In the genomic region with DNA sequence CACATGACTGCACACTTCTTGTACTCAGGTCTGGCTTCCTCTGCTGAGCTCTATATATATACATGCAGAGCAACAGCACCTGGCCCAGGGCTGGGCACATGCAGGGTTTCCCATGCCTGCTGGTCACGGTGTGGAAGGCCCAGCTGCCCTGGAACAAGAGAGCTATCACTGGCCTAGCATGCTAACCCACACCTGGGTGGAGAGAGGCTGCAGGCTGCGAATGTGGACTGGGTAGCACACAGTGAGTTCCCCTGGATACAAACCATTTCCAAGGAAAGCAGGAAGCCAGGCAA, we compare ENCODE assay signal across 15 mouse cellular contexts.
DNase-seq lines count a peak whose midpoint lies in the region; ATAC-seq and TF ChIP-seq lines count a peak whose summit lies in the region.
"Had no signal": no experiment of that assay in that cellular context is flagged by ENCODE, and none has a peak within 500 bp of the region (broad histone marks: within the 10 kb centered on the region; RNA-seq: fewer than 3 reads in every experiment).

No protein-coding gene starts in this region.

- no peaks in the 10 kb centered on the region for H3K9me3 ChIP-seq in hindbrain, embryonic 13.5 days
- H3K9me3 ChIP-seq in hindbrain, embryonic 11.5 days (ENCODE audit: control insufficient read depth, low read length): no peaks in the 10 kb centered on the region
- H3K9me3 ChIP-seq in midbrain, embryonic 15.5 days: no peaks in the 10 kb centered on the region
- H3K9me3 ChIP-seq: forebrain, embryonic 10.5 days; limb, embryonic 15.5 days; liver, embryonic 15.5 days had no signal

- DNase-seq in hindbrain, embryonic 11.5 days (ENCODE audit: low spot score): no peak
- DNase-seq in spleen, adult 2 months (ENCODE audit: low read depth in 1 of 2, low spot score in 2 of 2): peak in 1 of 2 experiments; percentile 54
- DNase-seq in spleen, adult 12 weeks (ENCODE audit: low spot score): no peak
- DNase-seq in left cerebral cortex, adult 2 months (ENCODE audit: extremely low spot score in 1 of 2, low spot score in 2 of 2): no peak
- no peak for DNase-seq in heart, postnatal 25 days (ENCODE audit: low spot score)
- DNase-seq: gastrocnemius, postnatal 10 days; kidney, adult 11 months; right cerebral cortex, postnatal 14 days; thymus, postnatal 25 days had no signal

- WGBS in hindbrain, embryonic 13.5 days: 91% methylated on average over 2 of the region's 2 CpGs
- WGBS in hindbrain, embryonic 11.5 days: 98% methylated on average over 2 of the region's 2 CpGs
- 29% methylated on average over 2 of the region's 2 CpGs for WGBS in spleen, adult 2 months
- WGBS in midbrain, embryonic 15.5 days: 90% methylated on average over 2 of the region's 2 CpGs

- H3K4me2 ChIP-seq in hindbrain, embryonic 13.5 days: no peak overlapping the region
- H3K4me2 ChIP-seq in hindbrain, embryonic 11.5 days (replicated peaks; ENCODE audit: low read depth, low read length): no peak overlapping the region
- H3K4me2 ChIP-seq in midbrain, embryonic 15.5 days: no peak overlapping the region
- H3K4me2 ChIP-seq: limb, embryonic 15.5 days; liver, embryonic 15.5 days had no signal

- ATAC-seq in hindbrain, embryonic 13.5 days (ENCODE audit: low FRiP score): no peak
- ATAC-seq in hindbrain, embryonic 11.5 days (ENCODE audit: low FRiP score): no peak
- no peak for ATAC-seq in midbrain, embryonic 15.5 days (replicated peaks)

- H3K4me3 ChIP-seq in hindbrain, embryonic 13.5 days: no peak overlapping the region
- H3K4me3 ChIP-seq in hindbrain, embryonic 11.5 days (ENCODE audit: low read depth, low read length): no peak overlapping the region
- no peak overlapping the region for H3K4me3 ChIP-seq in spleen, adult 2 months (ENCODE audit: extremely low read depth, insufficient read depth, insufficient read length)
- no peak overlapping the region for H3K4me3 ChIP-seq in midbrain, embryonic 15.5 days
- H3K4me3 ChIP-seq in left cerebral cortex, adult 2 months: no peak overlapping the region
- H3K4me3 ChIP-seq: limb, embryonic 15.5 days; liver, embryonic 15.5 days had no signal

- H3K36me3 ChIP-seq in hindbrain, embryonic 13.5 days: no peaks in the 10 kb centered on the region
- H3K36me3 ChIP-seq in hindbrain, embryonic 11.5 days (ENCODE audit: control insufficient read depth, insufficient read depth, low read length): no peaks in the 10 kb centered on the region
- H3K36me3 ChIP-seq in spleen, adult 2 months (ENCODE audit: control insufficient read depth, insufficient read depth, low read length): no peaks in the 10 kb centered on the region
- H3K36me3 ChIP-seq in midbrain, embryonic 15.5 days (replicated peaks): no peaks in the 10 kb centered on the region
- H3K36me3 ChIP-seq: limb, embryonic 15.5 days; liver, embryonic 15.5 days had no signal

- no peak for TF ChIP-seq POLR2A in spleen, adult 2 months (IDR thresholded peaks at IDR 0.05; ENCODE audit: low read depth, low read length)

- peaks cover 90% of the 10 kb centered on the region for H3K4me1 ChIP-seq in hindbrain, embryonic 13.5 days (replicated peaks)
- peaks cover 25% of the 10 kb centered on the region for H3K4me1 ChIP-seq in hindbrain, embryonic 11.5 days (replicated peaks; ENCODE audit: control insufficient read depth, insufficient read depth, low read length)
- H3K4me1 ChIP-seq in spleen, adult 2 months (ENCODE audit: control insufficient read depth, insufficient read depth, insufficient read length): peaks cover 12% of the 10 kb centered on the region; the same call in 1 of the 2 replicates
- peaks cover 68% of the 10 kb centered on the region for H3K4me1 ChIP-seq in midbrain, embryonic 15.5 days

- peak overlapping the region; percentile 90 for H3K27ac ChIP-seq in hindbrain, embryonic 13.5 days
- H3K27ac ChIP-seq in hindbrain, embryonic 11.5 days (ENCODE audit: low read depth, low read length): no peak overlapping the region
- peak overlapping the region; percentile 43; the same call in 1 of the 2 replicates for H3K27ac ChIP-seq in spleen, adult 2 months (ENCODE audit: insufficient read depth, low read length)
- H3K27ac ChIP-seq in midbrain, embryonic 15.5 days: peak overlapping the region; percentile 79
- H3K27ac ChIP-seq in left cerebral cortex, adult 2 months: no peak overlapping the region
- H3K27ac ChIP-seq: forebrain, embryonic 10.5 days; limb, embryonic 15.5 days; liver, embryonic 15.5 days; macrophage had no signal

- peak overlapping the region; percentile 39; the same call in 1 of the 2 replicates for H3K9ac ChIP-seq in hindbrain, embryonic 13.5 days
- no peak overlapping the region for H3K9ac ChIP-seq in hindbrain, embryonic 11.5 days (ENCODE audit: low read depth, low read length)
- H3K9ac ChIP-seq in midbrain, embryonic 15.5 days: peak overlapping the region; percentile 3; the same call in 1 of the 2 replicates
- H3K9ac ChIP-seq: limb, embryonic 15.5 days; liver, embryonic 15.5 days had no signal

- H3K27me3 ChIP-seq in hindbrain, embryonic 13.5 days: peaks cover 20% of the 10 kb centered on the region
- peaks cover 16% of the 10 kb centered on the region for H3K27me3 ChIP-seq in hindbrain, embryonic 11.5 days (ENCODE audit: control insufficient read depth, insufficient read depth, low read length)
- H3K27me3 ChIP-seq in spleen, adult 2 months (ENCODE audit: control insufficient read depth, insufficient read depth, low read length): 0 out of 2 replicates have a peak, but pooled peaks cover 4% of the 10 kb centered on the region
- H3K27me3 ChIP-seq in midbrain, embryonic 15.5 days (replicated peaks): no peaks in the 10 kb centered on the region

- no peak for TF ChIP-seq CTCF in spleen, adult 2 months (IDR thresholded peaks at IDR 0.05; ENCODE audit: extremely low read depth, insufficient read depth, insufficient read length, insufficient replicate concordance)
- no peak for TF ChIP-seq CTCF in left cerebral cortex, adult 2 months (IDR thresholded peaks at IDR 0.05)

- intact Hi-C loops in left cerebral cortex, adult 2 months (cut with DNase I): loop anchor here (5.0 kb wide), 1 partner anchor 298 kb away; no protein-coding TSS in a partner anchor
- intact Hi-C loops in heart, postnatal 25 days (cut with DNase I): loop anchor here (5.0 kb wide), 2 partner anchors 88 to 303 kb away; no protein-coding TSS in a partner anchor

Comparison
In these comparisons a context has a peak if more than half of its experiments do, and no peak if none do; other contexts are left out.
1. H3K27ac ChIP-seq: peak in hindbrain, embryonic 13.5 days (single experiment), spleen, adult 2 months (single experiment) and midbrain, embryonic 15.5 days (single experiment); none in hindbrain, embryonic 11.5 days (single experiment) and left cerebral cortex, adult 2 months (single experiment).